Mouse (Mus musculus) CH12.LX (cell line): ENCODE data around the gene Cbx8. TPM values are rescaled to one million over a fixed set of nuclear protein-coding genes. Genes with fewer than 3 reads are reported as not detected.

ENCODE experiments used
- DNase-seq: peaks from one replicate; pipeline ENCODE4 v3.0.0-alpha.2; 2013; ENCODE audit errors: extremely low read depth
- H3K27ac ChIP-seq: 2 replicates; pipeline ENCODE4 v1.5.1; 2012; ENCODE audit warnings: low read depth, mild to moderate bottlenecking, control low read depth, moderate library complexity; ENCODE audit not compliant: insufficient read depth
- H3K27me3 ChIP-seq: replicated peaks from 2 replicates; pipeline ENCODE3; 2012; ENCODE audit warnings: inconsistent platforms
- H3K36me3 ChIP-seq, 2 experiments: replicated peaks in 1 of 2; 2 replicates each; pipeline versions ENCODE3 to v1.6.1; 2012; ENCODE audit warnings: inconsistent platforms in 1 of 2, low read length in 1 of 2, mild to moderate bottlenecking in 1 of 2, mixed read lengths in 1 of 2, moderate library complexity in 1 of 2; ENCODE audit not compliant: control insufficient read depth in 1 of 2, insufficient read depth in 1 of 2
- H3K4me1 ChIP-seq, 2 experiments: 2 replicates each; pipeline ENCODE4 v1.6.1; 2012; ENCODE audit warnings: inconsistent platforms in 1 of 2, moderate library complexity in 1 of 2; ENCODE audit not compliant: insufficient read depth in 2 of 2, control insufficient read depth in 1 of 2
- H3K4me2 ChIP-seq: 2 replicates; pipeline ENCODE4 v1.6.1; 2012; ENCODE audit warnings: low read depth, mild to moderate bottlenecking, control low read depth; ENCODE audit not compliant: poor library complexity, insufficient read depth, severe bottlenecking
- H3K4me3 ChIP-seq, 3 experiments: fragments of 150-350 bp in 1 of 3; sonication (generic) in 1 of 3; replicated peaks in 1 of 3; 2 replicates each; pipeline versions ENCODE3 to v1.5.1; 2011 to 2012; ENCODE audit warnings: low read depth in 2 of 3, low read length in 2 of 3, mild to moderate bottlenecking in 2 of 3, moderate library complexity in 2 of 3, control low read depth in 1 of 3, improper control_type of control experiment in 1 of 3, inconsistent platforms in 1 of 3, mixed read lengths in 1 of 3; ENCODE audit not compliant: poor library complexity in 1 of 3
- H3K79me2 ChIP-seq: replicated peaks from 2 replicates; pipeline ENCODE4 v1.6.1; 2012; ENCODE audit warnings: mild to moderate bottlenecking, moderate library complexity; ENCODE audit not compliant: control insufficient read depth, poor library complexity, insufficient read depth, severe bottlenecking; ENCODE audit errors: extremely low read depth
- H3K9ac ChIP-seq: 2 replicates; pipeline ENCODE4 v1.6.1; 2012; ENCODE audit warnings: low read depth, mild to moderate bottlenecking, control low read depth, moderate library complexity; ENCODE audit not compliant: insufficient read depth
- H3K9me3 ChIP-seq: replicated peaks from 2 replicates; pipeline ENCODE3; 2012; ENCODE audit warnings: low read length, inconsistent platforms, mixed read lengths
- BHLHE40 ChIP-seq: IDR thresholded peaks from 2 replicates; pipeline ENCODE4 v1.6.1; 2011; ENCODE audit warnings: mild to moderate bottlenecking, low read depth, low read length, improper control_type of control experiment
- CHD1 ChIP-seq: IDR thresholded peaks from 2 replicates; pipeline ENCODE4 v1.6.1; 2012; ENCODE audit warnings: low read depth, low read length, improper control_type of control experiment, inconsistent platforms
- CHD2 ChIP-seq: IDR thresholded peaks from 2 replicates; pipeline ENCODE4 v1.6.1; 2011; ENCODE audit warnings: low read length, improper control_type of control experiment
- CTCF ChIP-seq, 2 experiments: IDR thresholded peaks in 1 of 2; conservative IDR thresholded peaks in 1 of 2; 2 replicates each; pipeline ENCODE4 v1.5.1; 2011 to 2012; ENCODE audit warnings: low read depth in 2 of 2, low read length in 2 of 2, improper control_type of control experiment in 1 of 2, inconsistent platforms in 1 of 2, mild to moderate bottlenecking in 1 of 2, moderate library complexity in 1 of 2
- E2F4 ChIP-seq: IDR thresholded peaks from 2 replicates; pipeline ENCODE4 v1.6.1; 2011; ENCODE audit warnings: low read depth, low read length, improper control_type of control experiment; ENCODE audit not compliant: insufficient replicate concordance
- ELF1 ChIP-seq: IDR thresholded peaks from 2 replicates; pipeline ENCODE4 v1.6.1; 2014; ENCODE audit warnings: low read depth, mild to moderate bottlenecking, inconsistent platforms, low read length, improper control_type of control experiment
- EP300 ChIP-seq: IDR thresholded peaks from 2 replicates; pipeline ENCODE4 v1.6.1; 2011; ENCODE audit warnings: low read length, improper control_type of control experiment
- ETS1 ChIP-seq: conservative IDR thresholded peaks from 2 replicates; pipeline ENCODE4 v1.6.1; 2012; ENCODE audit warnings: low read depth, mild to moderate bottlenecking, inconsistent platforms, low read length, improper control_type of control experiment, moderate library complexity
- GABPA ChIP-seq: IDR thresholded peaks from 2 replicates; pipeline ENCODE4 v1.6.1; 2012; ENCODE audit warnings: low read depth, low read length, improper control_type of control experiment, inconsistent platforms; ENCODE audit not compliant: insufficient replicate concordance
- HCFC1 ChIP-seq: IDR thresholded peaks from 2 replicates; pipeline ENCODE4 v1.6.1; 2012; ENCODE audit warnings: low read depth, mild to moderate bottlenecking, inconsistent platforms, low read length, improper control_type of control experiment
- IRF4 ChIP-seq: IDR thresholded peaks from 2 replicates; pipeline ENCODE4 v1.6.1; 2014; ENCODE audit warnings: low read depth, mild to moderate bottlenecking, inconsistent platforms, low read length, improper control_type of control experiment
- JUN ChIP-seq: IDR thresholded peaks from 2 replicates; pipeline ENCODE4 v1.6.1; 2011; ENCODE audit warnings: low read depth, mild to moderate bottlenecking, low read length, improper control_type of control experiment, moderate library complexity; ENCODE audit not compliant: insufficient read depth
- JUND ChIP-seq: conservative IDR thresholded peaks from 2 replicates; pipeline ENCODE4 v1.6.1; 2011; ENCODE audit warnings: low read depth, low read length, improper control_type of control experiment
- KAT2A ChIP-seq: IDR thresholded peaks from 2 replicates; pipeline ENCODE4 v1.6.1; 2012; ENCODE audit warnings: low read length, improper control_type of control experiment, inconsistent platforms; ENCODE audit not compliant: insufficient replicate concordance
- MAFK ChIP-seq: IDR thresholded peaks from 2 replicates; pipeline ENCODE4 v1.6.1; 2011; ENCODE audit warnings: low read length, improper control_type of control experiment; ENCODE audit not compliant: insufficient replicate concordance
- MAX ChIP-seq: IDR thresholded peaks from 2 replicates; pipeline ENCODE4 v1.6.1; 2011; ENCODE audit warnings: low read length, improper control_type of control experiment
- MAZ ChIP-seq: IDR thresholded peaks from 2 replicates; pipeline ENCODE4 v1.6.1; 2012; ENCODE audit warnings: low read depth, mild to moderate bottlenecking, inconsistent platforms, low read length, improper control_type of control experiment, moderate library complexity
- MEF2A ChIP-seq: IDR thresholded peaks from 2 replicates; pipeline ENCODE4 v1.6.1; 2014; ENCODE audit warnings: low read depth, mild to moderate bottlenecking, inconsistent platforms, low read length, improper control_type of control experiment, borderline replicate concordance
- MXI1 ChIP-seq: IDR thresholded peaks from 2 replicates; pipeline ENCODE4 v1.6.1; 2011; ENCODE audit warnings: mild to moderate bottlenecking, low read depth, low read length, improper control_type of control experiment
- MYC ChIP-seq: IDR thresholded peaks from 2 replicates; pipeline ENCODE4 v1.6.1; 2011; ENCODE audit warnings: low read depth, mild to moderate bottlenecking, improper control_type of control experiment, low read length
- NELFE ChIP-seq: IDR thresholded peaks from 2 replicates; pipeline ENCODE4 v1.6.1; 2011; ENCODE audit warnings: low read depth, low read length, improper control_type of control experiment
- NRF1 ChIP-seq: IDR thresholded peaks from 2 replicates; pipeline ENCODE4 v1.6.1; 2014; ENCODE audit warnings: low read depth, mild to moderate bottlenecking, inconsistent platforms, low read length, improper control_type of control experiment, moderate library complexity
- PAX5 ChIP-seq: IDR thresholded peaks from 2 replicates; pipeline ENCODE4 v1.6.1; 2012; ENCODE audit warnings: low read length, inconsistent platforms, mixed read lengths
- POLR2A ChIP-seq: IDR thresholded peaks from 2 replicates; pipeline ENCODE4 v1.6.1; 2011; ENCODE audit warnings: low read depth, mild to moderate bottlenecking, improper control_type of control experiment, low read length
- POLR2AphosphoS2 ChIP-seq: IDR thresholded peaks from 2 replicates; pipeline ENCODE4 v1.6.1; 2011; ENCODE audit warnings: low read depth, low read length, improper control_type of control experiment
- RAD21 ChIP-seq: IDR thresholded peaks from 2 replicates; pipeline ENCODE4 v1.6.1; 2011; ENCODE audit warnings: low read depth, mild to moderate bottlenecking, low read length, improper control_type of control experiment, moderate library complexity
- RCOR1 ChIP-seq: conservative IDR thresholded peaks from 2 replicates; pipeline ENCODE4 v1.6.1; 2012; ENCODE audit warnings: low read depth, mild to moderate bottlenecking, inconsistent platforms, low read length, improper control_type of control experiment
- SIN3A ChIP-seq: IDR thresholded peaks from 2 replicates; pipeline ENCODE4 v1.6.1; 2012; ENCODE audit warnings: low read length, improper control_type of control experiment, inconsistent platforms
- SMC3 ChIP-seq: IDR thresholded peaks from 2 replicates; pipeline ENCODE4 v1.6.1; 2011; ENCODE audit warnings: low read depth, low read length, improper control_type of control experiment
- TBP ChIP-seq: conservative IDR thresholded peaks from 2 replicates; pipeline ENCODE4 v1.6.1; 2011; ENCODE audit warnings: low read depth, low read length, improper control_type of control experiment
- TCF12 ChIP-seq: IDR thresholded peaks from 2 replicates; pipeline ENCODE4 v1.6.1; 2014; ENCODE audit warnings: low read depth, mild to moderate bottlenecking, inconsistent platforms, low read length, improper control_type of control experiment
- UBTF ChIP-seq: IDR thresholded peaks from 2 replicates; pipeline ENCODE4 v1.6.1; 2012; ENCODE audit warnings: low read depth, mild to moderate bottlenecking, inconsistent platforms, low read length, improper control_type of control experiment, moderate library complexity
- USF1 ChIP-seq: IDR thresholded peaks from 2 replicates; pipeline ENCODE4 v1.6.1; 2014; ENCODE audit warnings: low read depth, mild to moderate bottlenecking, inconsistent platforms, low read length, improper control_type of control experiment
- USF2 ChIP-seq: conservative IDR thresholded peaks from 2 replicates; pipeline ENCODE4 v1.6.1; 2011; ENCODE audit warnings: low read depth, low read length, improper control_type of control experiment
- ZC3H11A ChIP-seq: IDR thresholded peaks from 2 replicates; pipeline ENCODE4 v1.6.1; 2012; ENCODE audit warnings: low read depth, mild to moderate bottlenecking, inconsistent platforms, low read length, improper control_type of control experiment
- ZKSCAN1 ChIP-seq: IDR thresholded peaks from 2 replicates; pipeline ENCODE4 v1.6.1; 2012; ENCODE audit warnings: low read depth, inconsistent platforms, low read length, improper control_type of control experiment, borderline replicate concordance
- ZMIZ1 ChIP-seq: IDR thresholded peaks from 2 replicates; pipeline ENCODE4 v1.6.1; 2012; ENCODE audit warnings: low read depth, mild to moderate bottlenecking, inconsistent platforms, low read length, improper control_type of control experiment
- ZNF384 ChIP-seq: IDR thresholded peaks from 2 replicates; pipeline ENCODE4 v1.6.1; 2012; ENCODE audit warnings: low read depth, low read length, improper control_type of control experiment, inconsistent platforms
- dilution Hi-C: fragments of 300-500 bp; cut with MboI; formaldehyde crosslinking; loops from 2 replicates; pipeline ENCODE4 v1.14.3; 2020; ENCODE audit warnings: low sequenced_read_pairs; ENCODE audit not compliant: extremely low pct_unique_long_range_greater_than_20kb, extremely low pct_ligation_motif_present
- in situ Hi-C: fragments of 300-500 bp; cut with MboI; formaldehyde crosslinking; loops from 3 replicates; pipeline ENCODE4 v1.14.3; 2019; ENCODE audit warnings: low sequenced_read_pairs, low pct_ligation_motif_present, low pct_unique_long_range_greater_than_20kb, mixed read lengths
- polyA plus RNA-seq: library from polyadenylated mRNA; unstranded; fragments of >175 nt; gene quantifications from 2 replicates; pipeline ENCODE4 v1.2.1, GENCODE M21; 2012; ENCODE audit warnings: low read depth; ENCODE audit not compliant: insufficient read length
- total RNA-seq, 2 experiments: library from RNA; depleted of rRNA; stranded (reverse); fragments of 300-350 nt in 1 of 2; fragments of >200 nt in 1 of 2; gene quantifications; 2 replicates each; pipeline ENCODE4 v1.2.3; 2012 to 2014

The Cbx8 gene
- 8.5 and 10.2 TPM in 2 replicates for total RNA-seq (2012; rRNA removed)
- 6.2 and 7.7 TPM in 2 replicates for total RNA-seq (2014; rRNA removed)
- polyA plus RNA-seq, result 6.0 and 7.5 TPM in 2 replicates

DNA sequence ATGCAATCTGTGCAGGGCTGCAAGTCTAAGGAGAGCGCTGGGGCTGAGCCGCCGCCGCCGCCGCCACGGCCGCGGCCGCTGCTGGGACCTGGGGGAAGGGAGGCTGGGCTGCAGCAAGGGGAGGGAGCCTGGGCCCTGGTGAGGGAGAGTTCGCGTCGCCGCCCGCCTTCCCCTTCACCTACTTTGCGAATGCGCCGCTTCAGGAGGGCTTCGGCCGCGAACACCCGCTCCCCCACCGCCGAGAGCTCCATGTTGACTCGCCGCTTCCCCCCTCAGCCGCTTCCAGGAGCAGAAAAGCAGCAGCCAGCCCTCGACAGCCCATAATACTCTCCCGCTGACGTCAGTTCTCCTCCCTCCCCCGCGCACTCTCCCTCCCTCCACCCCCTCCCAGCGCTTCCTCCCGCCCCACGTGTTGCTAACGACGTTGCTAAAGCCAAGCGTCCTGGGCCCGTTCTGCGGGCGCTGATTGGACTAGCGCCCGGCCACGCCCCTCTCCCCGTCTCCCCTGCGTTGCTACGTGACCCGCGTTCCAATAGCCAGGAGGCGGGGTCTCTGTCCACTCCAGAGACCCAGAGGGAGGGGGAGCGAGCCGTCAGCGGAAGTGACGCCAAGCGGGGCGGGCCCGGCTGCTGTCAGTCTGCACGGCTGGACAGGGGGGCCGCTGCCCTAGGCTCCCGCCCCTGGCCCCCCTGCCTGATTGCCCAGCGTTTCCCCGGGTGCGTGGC lies at the start of gene Cbx8:
Gene Cbx8, minus strand, starts transcription at position 370 of the 725 bp plus-strand sequence.
- peak within 1 kb of the TSS; percentile 43 for H3K27ac ChIP-seq
- H3K9ac ChIP-seq, result peak within 1 kb of the TSS; percentile 94
- H3K9me3 ChIP-seq, result peaks cover 6% of the 10 kb centered on the region
- no peak for TF ChIP-seq KAT2A
- TF ChIP-seq E2F4, result no peak
- TF ChIP-seq SIN3A, result no peak
- TF ChIP-seq SMC3, result no peak
- TF ChIP-seq JUND, result no peak
- no peak for TF ChIP-seq EP300
- peak; percentile 86 for TF ChIP-seq MXI1
- peak; percentile 80 for TF ChIP-seq NELFE
- TF ChIP-seq ZNF384, result no peak
- TF ChIP-seq ZMIZ1, result peak; percentile 43; the same call in 1 of the 2 replicates
- TF ChIP-seq NRF1, result peak; percentile 51; the same call in 1 of the 2 replicates
- TF ChIP-seq RAD21, result no peak
- TF ChIP-seq ZC3H11A, result no peak
- no peak; the same call in 1 of the 2 replicates for TF ChIP-seq USF2
- no peak for TF ChIP-seq RCOR1
- no peak for TF ChIP-seq CHD1
- TF ChIP-seq PAX5, result no peak
- TF ChIP-seq MAZ, result peak; percentile 97
- no peak for TF ChIP-seq ZKSCAN1
- no peak for TF ChIP-seq CTCF (conservative IDR thresholded peaks at IDR 0.05 in 1 of 2, IDR thresholded peaks at IDR 0.05 in 1 of 2; ENCODE audit: low read depth in 2 of 2, low read length in 2 of 2)
- no peak for TF ChIP-seq MYC
- TF ChIP-seq HCFC1, result peak; percentile 65
- TF ChIP-seq POLR2AphosphoS2, result no peak
- peak; percentile 36 for TF ChIP-seq TCF12
- TF ChIP-seq MEF2A, result peak; percentile 38; the same call in 1 of the 2 replicates
- no peak; the same call in 1 of the 2 replicates for TF ChIP-seq BHLHE40
- TF ChIP-seq CHD2, result peak; percentile 61
- TF ChIP-seq ELF1, result peak; percentile 42; the same call in 1 of the 2 replicates
- no peak; the same call in 1 of the 2 replicates for TF ChIP-seq IRF4
- no peak for TF ChIP-seq GABPA
- TF ChIP-seq JUN, result no peak
- peak; percentile 55 for TF ChIP-seq MAX
- peak; percentile 82 for TF ChIP-seq UBTF
- TF ChIP-seq ETS1, result peak; percentile 39
- TF ChIP-seq USF1, result peak; percentile 63
- peak; percentile 65; the same call in 1 of the 2 replicates for TF ChIP-seq TBP
- TF ChIP-seq MAFK, result no peak
- TF ChIP-seq POLR2A, result peak; percentile 89
- dilution Hi-C loops (no loop called here), in situ Hi-C loops (no loop called here)
- peaks cover 4 to 40% of the 10 kb centered on the region in 2 experiments; a peak in 3 of 4 replicates for H3K4me1 ChIP-seq
- H3K36me3 ChIP-seq, result peaks cover 15 to 27% of the 10 kb centered on the region in 2 experiments
- peaks cover 44% of the 10 kb centered on the region for H3K27me3 ChIP-seq
- H3K79me2 ChIP-seq, result no peaks in the 10 kb centered on the region; the same call in none of the 2 replicates
- DNase-seq, result peak; percentile 100
- H3K4me2 ChIP-seq, result peak within 1 kb of the TSS; percentile 94
- H3K4me3 ChIP-seq, result peak within 1 kb of the TSS; percentile 66 to 88 (median 77)
